Mouse (Mus musculus): ENCODE measurements at regions not wholly inside any gene's neighbourhood (a gene's known extent, or its start where the extent isn't known, plus 50 kb on each side); places are given as distances from the start of the nearest gene placed in this dataset.

- peak; percentile 0 for DNase-seq (ENCODE audit: low read depth, low spot score)
Measured at GRCm38 (mm10) chr13:85773848-85774247, 272.9 kb downstream of the Cox7c start.

DNA sequence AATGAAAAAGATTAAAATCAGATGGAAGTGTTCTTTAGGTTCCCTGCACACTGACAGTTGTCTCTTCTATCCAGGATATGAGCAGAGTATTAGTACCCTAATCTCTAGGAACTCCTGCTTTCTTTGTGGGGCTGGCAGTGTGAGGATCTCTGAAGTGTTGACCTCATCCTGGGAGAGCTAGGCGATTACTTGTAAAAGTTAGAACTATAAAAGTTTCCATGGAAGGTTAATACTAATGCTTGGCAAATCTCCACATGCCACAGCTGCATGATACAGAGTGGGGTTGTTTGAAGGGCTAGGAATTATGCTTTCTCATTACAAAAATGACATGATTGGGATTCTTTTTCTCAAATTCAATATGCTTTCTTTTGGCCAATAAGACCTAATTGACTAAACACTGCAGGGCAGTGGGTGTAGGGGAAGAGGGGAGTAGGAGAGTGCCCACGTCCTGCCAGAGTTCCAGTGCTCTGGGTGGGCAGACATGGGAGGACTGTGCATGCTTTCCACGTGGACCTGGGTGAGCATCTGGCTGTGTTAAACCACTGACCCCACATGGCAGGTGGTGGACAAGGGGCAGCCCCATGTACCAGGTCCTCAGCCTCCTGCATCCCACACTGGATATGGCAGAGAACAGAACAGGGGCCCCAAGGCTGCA lies 275.6 kb downstream of the Cox7c start:
- no peak for DNase-seq (ENCODE audit: low read depth, low spot score)

DNA sequence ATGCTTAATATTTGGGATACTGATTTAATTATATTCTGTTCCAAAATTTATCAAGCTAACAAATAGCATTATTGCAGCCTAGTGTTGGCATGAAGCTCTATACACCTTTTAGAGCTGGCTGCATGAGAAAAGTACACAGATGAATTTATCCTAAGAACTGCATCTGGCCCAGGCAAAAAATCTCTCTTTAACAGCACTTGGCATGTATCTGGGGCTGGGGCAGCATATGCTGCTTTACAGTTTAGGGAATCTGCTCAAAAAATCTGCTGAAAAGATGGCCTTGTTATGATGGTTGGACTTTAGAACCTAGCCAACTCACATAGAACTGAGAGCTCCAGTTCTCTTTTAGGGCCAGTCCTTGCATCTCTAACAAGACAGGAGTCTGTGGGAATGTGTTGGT lies 276.2 kb downstream of the Cox7c start:
- no peak for DNase-seq (ENCODE audit: low read depth, low spot score)

DNA sequence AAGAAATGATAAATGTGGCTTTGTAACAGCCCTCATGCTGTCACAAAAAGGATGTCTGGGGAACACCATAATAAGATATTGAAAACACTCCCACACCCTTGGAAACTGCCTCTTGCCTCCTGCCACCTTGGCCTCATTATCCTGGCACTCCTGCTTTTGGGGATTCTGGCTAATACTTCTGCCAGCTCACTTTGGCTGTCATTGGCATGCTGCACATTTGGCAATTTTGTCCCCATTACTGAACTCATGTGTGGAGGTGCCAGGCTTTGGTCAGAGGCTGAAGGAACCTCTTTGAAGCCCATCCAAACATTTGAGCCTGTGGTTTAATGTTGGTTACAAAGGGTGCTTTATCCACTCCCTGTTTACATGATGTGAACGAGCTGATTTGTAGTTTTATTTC lies 278.2 kb downstream of the Cox7c start:
- no peak for DNase-seq (ENCODE audit: low read depth, low spot score)

- no peak for DNase-seq (ENCODE audit: low read depth, low spot score)
Measured at GRCm38 (mm10) chr13:85724616-85725015, 322.1 kb downstream of the Cox7c start.

GRCm38 (mm10) chr13:85724105-85724504 lies 322.6 kb downstream of the Cox7c start:
- no peak for DNase-seq (ENCODE audit: low read depth, low spot score)

DNA sequence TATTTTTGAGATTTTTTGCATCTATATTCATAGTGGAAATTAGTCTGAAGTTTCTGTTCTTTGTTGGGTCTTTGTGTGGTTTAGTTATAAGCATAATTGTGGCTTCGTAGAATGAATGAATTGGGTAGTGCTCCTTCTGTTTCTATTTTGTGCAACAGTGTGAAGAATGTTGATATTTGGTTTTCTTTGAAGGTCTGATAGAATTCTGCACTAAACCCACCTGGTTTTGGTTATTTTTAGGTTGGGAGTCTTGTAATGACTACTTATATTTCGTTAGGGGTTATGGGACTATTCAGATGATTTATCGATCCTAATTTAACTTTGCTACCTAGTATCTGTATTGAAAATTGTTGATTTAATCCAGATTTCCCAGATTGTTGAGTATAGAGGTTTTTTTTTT lies 326.4 kb downstream of the Cox7c start:
- DNase-seq (ENCODE audit: low read depth, low spot score) = no peak

GRCm38 (mm10) chr13:85715883-85716498 lies 330.7 kb downstream of the Cox7c start:
- DNase-seq (ENCODE audit: low read depth, low spot score) = no peak

DNA sequence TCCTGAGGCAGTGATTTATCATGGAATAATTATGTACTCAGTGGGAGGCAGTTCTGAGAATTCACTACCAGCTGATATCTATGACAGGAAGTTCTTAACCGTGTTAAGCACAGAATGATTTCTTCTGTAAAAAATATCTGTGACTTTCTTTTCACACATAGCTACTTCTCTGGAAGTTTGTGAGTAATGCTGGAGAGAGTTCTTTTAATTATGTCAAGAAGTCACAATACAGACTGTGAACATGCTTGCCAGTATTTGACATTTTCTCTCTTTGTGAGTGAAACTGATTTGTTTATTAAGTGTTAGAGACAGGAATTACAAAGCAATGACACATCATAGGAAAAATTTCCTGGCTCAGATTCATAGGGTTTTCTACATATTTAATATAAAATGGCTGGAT lies 354.3 kb downstream of the Cox7c start:
- DNase-seq (ENCODE audit: low read depth, low spot score) = no peak

All from retina, postnatal 7 days (tissue).